Mouse (Mus musculus) MN1 (cell line): ENCODE data around the gene Rps18.
"Not testable (repeated sequence)": the region's sequence is repeated elsewhere in the genome, so short reads cannot be mapped to it uniquely, and the experiment has no call there.

Experiments used
- DNase-seq: peaks from one replicate; pipeline ENCODE4 v3.0.0-alpha.2; 2016; ENCODE audit warnings: low spot score

Gene Rps18

GRCm38 (mm10) chr17:33904835-33905234 lies 51.0 kb downstream of the Rps18 start, which contains the start of gene Platr17:
Platr17 (plus strand) TSS chr17:33905135.
- not testable (repeated sequence) for DNase-seq

DNA sequence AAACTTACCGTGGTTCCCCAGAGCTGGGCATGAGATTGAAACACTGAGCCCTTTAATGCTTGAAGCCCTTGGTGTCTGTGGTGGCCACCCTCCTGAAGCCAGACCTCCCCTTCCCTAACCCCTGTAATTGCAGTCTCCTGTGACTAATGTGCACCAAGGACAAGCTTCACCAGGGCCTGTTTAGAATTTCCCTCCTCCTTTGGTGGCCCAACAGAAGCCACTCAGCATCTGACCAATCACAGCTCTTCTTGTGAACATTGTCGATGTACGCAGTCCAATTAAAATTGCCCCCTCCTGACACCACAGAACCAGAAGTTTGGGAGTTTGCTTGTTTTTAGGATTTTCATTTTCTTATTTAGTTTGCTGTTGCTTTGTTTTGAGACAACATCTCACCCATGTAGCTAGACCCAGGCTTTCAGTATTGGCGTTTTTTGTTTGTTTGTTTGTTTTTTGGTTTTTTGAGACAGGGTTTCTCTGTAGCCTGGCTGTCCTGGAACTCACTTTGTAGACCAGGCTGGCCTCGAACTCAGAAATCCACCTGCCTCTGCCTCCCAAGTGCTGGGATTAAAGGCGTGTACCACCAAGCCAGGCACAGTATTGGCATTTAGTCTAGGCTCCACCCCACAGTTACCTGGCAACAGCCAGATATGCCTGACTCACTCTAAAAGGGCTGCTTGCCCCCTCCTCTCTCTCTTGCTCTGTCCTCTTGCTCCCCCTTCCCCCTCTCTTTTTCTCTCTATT lies 51.7 kb downstream of the Rps18 start:
- DNase-seq: not testable (repeated sequence)

DNA sequence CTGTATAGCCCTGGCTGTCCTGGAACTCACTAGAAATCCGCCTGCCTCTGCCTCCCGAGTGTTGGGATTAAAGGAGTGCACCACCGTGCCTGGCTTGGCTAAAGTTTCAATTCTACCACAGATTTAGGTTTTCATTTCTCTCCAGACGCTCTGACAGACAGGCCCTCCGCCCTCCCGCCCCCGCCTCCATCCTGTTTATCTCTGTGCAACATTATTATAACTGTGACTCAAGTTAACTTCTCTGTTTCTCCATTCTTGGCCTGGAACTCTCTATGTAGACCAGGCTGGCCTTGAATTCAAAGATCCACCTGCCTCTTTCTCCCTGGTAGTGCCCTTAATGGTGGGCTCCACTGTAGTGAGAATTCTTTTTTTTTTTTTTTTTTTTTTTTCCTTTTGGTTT lies 53.3 kb downstream of the Rps18 start:
- DNase-seq: no peak

DNA sequence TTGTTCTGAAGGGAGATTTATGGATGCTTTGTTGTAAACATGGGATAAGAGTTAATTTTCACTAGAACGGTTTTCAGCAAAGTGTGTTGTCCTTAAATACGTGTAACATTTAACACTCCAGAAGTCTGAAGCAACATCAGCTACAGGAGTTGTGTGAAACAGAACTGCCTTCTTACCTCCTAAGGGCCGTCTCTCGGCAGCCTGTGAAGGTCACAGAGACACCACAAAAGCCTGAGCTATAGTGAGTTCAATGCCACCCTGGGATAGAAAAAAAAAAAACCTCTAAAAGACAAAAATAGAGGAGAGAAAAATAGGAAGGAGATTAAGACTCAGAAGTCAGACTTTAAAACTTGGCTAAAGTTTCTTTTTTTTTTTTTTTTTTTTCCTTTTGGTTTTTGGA lies 53.7 kb downstream of the Rps18 start:
- DNase-seq: no peak
